ENCODE assay signal across 8 mouse cellular contexts in the genomic region with DNA sequence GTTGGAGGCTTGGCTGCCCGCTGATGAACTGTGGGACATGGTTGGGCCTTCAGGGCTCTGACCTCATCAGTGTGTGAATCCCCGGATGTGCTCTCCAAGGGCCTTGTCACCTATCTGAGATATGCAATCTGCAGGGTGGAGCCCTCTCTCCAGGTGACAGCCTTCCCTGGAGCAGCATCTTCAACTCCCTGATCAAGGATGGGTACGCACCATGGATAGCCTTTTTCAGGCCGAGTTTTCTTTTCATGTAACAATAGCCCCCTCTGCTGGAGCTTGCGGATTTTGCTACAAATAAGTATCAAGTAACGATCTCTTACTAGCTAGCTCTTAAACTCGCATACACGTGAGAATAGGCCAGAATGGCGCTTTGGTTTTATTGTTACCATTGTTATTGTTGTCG. TPM values are rescaled to one million over a fixed set of nuclear protein-coding genes. Genes with fewer than 3 reads are reported as not detected.
DNase-seq lines count a peak whose midpoint lies in the region; ATAC-seq and TF ChIP-seq lines count a peak whose summit lies in the region.

No protein-coding gene starts in this region.

- ATAC-seq in intestine, embryonic 14.5 days (replicated peaks; ENCODE audit: low FRiP score, low TSS enrichment, low read depth) = 0 out of 2 replicates have a peak, but pooled peaks have one; percentile 32
- ATAC-seq in intestine, embryonic 16.5 days = no peak
- peak; percentile 65 for ATAC-seq in granulocyte monocyte progenitor cell, adult 5-6 weeks (replicated peaks; ENCODE audit: poor library complexity, severe bottlenecking)

- no peaks in the 10 kb centered on the region for H3K9me3 ChIP-seq in intestine, embryonic 14.5 days (ENCODE audit: control insufficient read depth, low read length)
- no peaks in the 10 kb centered on the region for H3K9me3 ChIP-seq in intestine, embryonic 16.5 days (ENCODE audit: control insufficient read depth, low read length)

- no peak overlapping the region for H3K4me3 ChIP-seq in intestine, embryonic 14.5 days (ENCODE audit: low read depth, low read length)
- no peak overlapping the region for H3K4me3 ChIP-seq in intestine, embryonic 16.5 days (ENCODE audit: low read length)
- no peak overlapping the region for H3K4me3 ChIP-seq in spleen, adult 2 months (ENCODE audit: extremely low read depth, insufficient read depth, insufficient read length)

- no peaks in the 10 kb centered on the region for H3K36me3 ChIP-seq in intestine, embryonic 14.5 days (ENCODE audit: control insufficient read depth, insufficient read depth, low read length)
- no peaks in the 10 kb centered on the region for H3K36me3 ChIP-seq in intestine, embryonic 16.5 days (ENCODE audit: control insufficient read depth, insufficient read depth, low read length)
- H3K36me3 ChIP-seq in spleen, adult 2 months (ENCODE audit: control insufficient read depth, insufficient read depth, low read length) = no peaks in the 10 kb centered on the region

- peak; percentile 22; the same call in 1 of the 2 replicates for TF ChIP-seq CTCF in spleen, adult 2 months (IDR thresholded peaks at IDR 0.05; ENCODE audit: extremely low read depth, insufficient read depth, insufficient read length, insufficient replicate concordance)

- no peak overlapping the region for H3K9ac ChIP-seq in intestine, embryonic 14.5 days (ENCODE audit: low read length)
- H3K9ac ChIP-seq in intestine, embryonic 16.5 days (ENCODE audit: low read depth, low read length) = no peak overlapping the region

- H3K4me2 ChIP-seq in intestine, embryonic 14.5 days (ENCODE audit: low read length) = no peak overlapping the region
- no peak overlapping the region for H3K4me2 ChIP-seq in intestine, embryonic 16.5 days (ENCODE audit: low read depth, low read length)

- H3K4me1 ChIP-seq in intestine, embryonic 14.5 days (replicated peaks; ENCODE audit: control insufficient read depth, insufficient read depth, low read length) = no peaks in the 10 kb centered on the region
- no peaks in the 10 kb centered on the region for H3K4me1 ChIP-seq in intestine, embryonic 16.5 days (ENCODE audit: control insufficient read depth, insufficient read depth, low read length)
- no peaks in the 10 kb centered on the region for H3K4me1 ChIP-seq in spleen, adult 2 months (ENCODE audit: control insufficient read depth, insufficient read depth, insufficient read length)

- WGBS in intestine, embryonic 14.5 days = 20% methylated on average over 10 of the region's 10 CpGs
- 20% methylated on average over 10 of the region's 10 CpGs for WGBS in intestine, embryonic 16.5 days
- WGBS in spleen, adult 2 months = 24% methylated on average over 10 of the region's 10 CpGs

- H3K27ac ChIP-seq in intestine, embryonic 14.5 days (ENCODE audit: low read depth) = no peak overlapping the region
- no peak overlapping the region for H3K27ac ChIP-seq in intestine, embryonic 16.5 days (ENCODE audit: low read length)
- H3K27ac ChIP-seq in spleen, adult 2 months (ENCODE audit: insufficient read depth, low read length) = no peak overlapping the region

- no peak for TF ChIP-seq POLR2A in spleen, adult 2 months (IDR thresholded peaks at IDR 0.05; ENCODE audit: low read depth, low read length)

- no peaks in the 10 kb centered on the region for H3K27me3 ChIP-seq in intestine, embryonic 14.5 days (replicated peaks; ENCODE audit: control insufficient read depth, insufficient read depth, low read length)
- H3K27me3 ChIP-seq in intestine, embryonic 16.5 days (replicated peaks; ENCODE audit: control insufficient read depth, insufficient read depth, low read length) = no peaks in the 10 kb centered on the region
- no peaks in the 10 kb centered on the region for H3K27me3 ChIP-seq in spleen, adult 2 months (ENCODE audit: control insufficient read depth, insufficient read depth, low read length)

- peak; percentile 88 for DNase-seq in intestine, embryonic 14.5 days (ENCODE audit: low spot score)
- peak; percentile 83 for DNase-seq in R1 (ENCODE audit: low read depth, low spot score)
- peak; percentile 63 to 78 for DNase-seq in cerebellum, postnatal 4 days (ENCODE audit: low spot score in 2 of 2)
- peak; percentile 67 to 88 for DNase-seq in layer of hippocampus, adult 8-10 months (ENCODE audit: low spot score in 2 of 2)
- DNase-seq in lung, postnatal 25 days (ENCODE audit: low spot score) = peak; percentile 66
- DNase-seq in spleen, adult 2 months (ENCODE audit: low read depth in 1 of 2, low spot score in 2 of 2) = peak in 1 of 2 experiments; percentile 49

RNA-seq across cellular contexts. Expression of gene Mlycd, which starts 10.2 kb away (rescaled TPM):
- polyA plus RNA-seq in intestine, embryonic 14.5 days (2014; fragmentation: Nextera tagmentation; extraction: Ambion mirVana) = 16.8 and 17.9 TPM in 2 replicates
- polyA plus RNA-seq in intestine, embryonic 16.5 days (2015; fragmentation: Nextera tagmentation; extraction: Ambion mirVana) = 20.6 and 22.7 TPM in 2 replicates
- 15.5 and 17.4 TPM in 2 replicates for total RNA-seq in granulocyte monocyte progenitor cell, adult 5-6 weeks (2014; fragmentation: Nextera tagmentation)
- total RNA-seq in granulocyte monocyte progenitor cell, adult 5-6 weeks (2017) = 10.4 and 11.1 TPM in 2 replicates
- total RNA-seq in layer of hippocampus, adult 8-10 months (2022) = 10 to 100 TPM; 26.3 to 28.5 (median 27.2) TPM
- polyA plus RNA-seq in spleen, adult 2 months (2012; rRNA removed) = 17.8 and 23.6 TPM in 2 replicates

RNA-seq across cellular contexts. Expression of gene Hsbp1, which starts 40.2 kb away (rescaled TPM):
- polyA plus RNA-seq in intestine, embryonic 14.5 days (2014; fragmentation: Nextera tagmentation; extraction: Ambion mirVana) = 303 and 323 TPM in 2 replicates
- polyA plus RNA-seq in intestine, embryonic 16.5 days (2015; fragmentation: Nextera tagmentation; extraction: Ambion mirVana) = 259 and 264 TPM in 2 replicates
- 128 and 172 TPM in 2 replicates for total RNA-seq in granulocyte monocyte progenitor cell, adult 5-6 weeks (2014; fragmentation: Nextera tagmentation)
- 97.7 and 102 TPM in 2 replicates for total RNA-seq in granulocyte monocyte progenitor cell, adult 5-6 weeks (2017)
- total RNA-seq in layer of hippocampus, adult 8-10 months (2022) = 100 to 1,000 TPM; 307 to 316 (median 311) TPM
- polyA plus RNA-seq in spleen, adult 2 months (2012; rRNA removed) = 39.1 and 57.8 TPM in 2 replicates

RNA-seq across cellular contexts. Expression of gene Osgin1, which starts 49.4 kb away (rescaled TPM):
- polyA plus RNA-seq in intestine, embryonic 14.5 days (2014; fragmentation: Nextera tagmentation; extraction: Ambion mirVana) = 1.5 and 2.0 TPM in 2 replicates
- 8.0 and 9.2 TPM in 2 replicates for polyA plus RNA-seq in intestine, embryonic 16.5 days (2015; fragmentation: Nextera tagmentation; extraction: Ambion mirVana)
- 1.0 and 4.3 TPM in 2 replicates for total RNA-seq in granulocyte monocyte progenitor cell, adult 5-6 weeks (2014; fragmentation: Nextera tagmentation)
- total RNA-seq in granulocyte monocyte progenitor cell, adult 5-6 weeks (2017) = 0.93 and 1.8 TPM in 2 replicates
- 1 to 10 TPM in 2 of 4 experiments, under 1 TPM in 2; 0.22 to 1.2 (median 0.91) TPM for total RNA-seq in layer of hippocampus, adult 8-10 months (2022)
- 15.6 and 20.7 TPM in 2 replicates for polyA plus RNA-seq in spleen, adult 2 months (2012; rRNA removed)
